In genomic region chr17:48613491-48613890, GRCm38 (mm10) we compare ENCODE assay signal across 18 mouse cellular contexts.
DNase-seq lines count a peak whose midpoint lies in the region; ATAC-seq and TF ChIP-seq lines count a peak whose summit lies in the region.
"Had no signal": no experiment of that assay in that cellular context is flagged by ENCODE, and none has a peak within 500 bp of the region (broad histone marks: within the 10 kb centered on the region; RNA-seq: fewer than 3 reads in every experiment).

No protein-coding gene starts in this region.

- H3K4me2 ChIP-seq in heart, embryonic 12.5 days: no peak overlapping the region
- no peak overlapping the region for H3K4me2 ChIP-seq in liver, postnatal 0 days (ENCODE audit: low read depth, low read length)
- no peak overlapping the region for H3K4me2 ChIP-seq in liver, embryonic 11.5 days
- H3K4me2 ChIP-seq: limb, embryonic 12.5 days; stomach, embryonic 15.5 days had no signal

- H3K36me3 ChIP-seq in heart, embryonic 10.5 days: no peaks in the 10 kb centered on the region
- H3K36me3 ChIP-seq in heart, embryonic 12.5 days: no peaks in the 10 kb centered on the region
- H3K36me3 ChIP-seq in liver, postnatal 0 days (replicated peaks; ENCODE audit: insufficient read depth, low read length): no peaks in the 10 kb centered on the region
- no peaks in the 10 kb centered on the region for H3K36me3 ChIP-seq in liver, embryonic 11.5 days (ENCODE audit: control insufficient read depth, insufficient read depth, low read length)
- H3K36me3 ChIP-seq in MEL (ENCODE audit: control insufficient read depth in 1 of 2, insufficient read depth in 2 of 2, low read length in 2 of 2): no peaks in the 10 kb centered on the region
- H3K36me3 ChIP-seq: hindbrain, embryonic 10.5 days; limb, embryonic 12.5 days; stomach, embryonic 15.5 days had no signal

- H3K9me3 ChIP-seq in heart, embryonic 10.5 days: peaks cover 5% of the 10 kb centered on the region; the same call in 1 of the 2 replicates
- H3K9me3 ChIP-seq in heart, embryonic 12.5 days (replicated peaks): peaks cover 6% of the 10 kb centered on the region
- no peaks in the 10 kb centered on the region for H3K9me3 ChIP-seq in liver, postnatal 0 days (ENCODE audit: low read length)
- H3K9me3 ChIP-seq in liver, embryonic 11.5 days (ENCODE audit: control insufficient read depth, low read length): peaks cover 4% of the 10 kb centered on the region; the same call in 1 of the 2 replicates
- no peaks in the 10 kb centered on the region for H3K9me3 ChIP-seq in MEL (replicated peaks; ENCODE audit: insufficient read depth, low read length)
- H3K9me3 ChIP-seq: stomach, embryonic 15.5 days had no signal

- no peaks in the 10 kb centered on the region for H3K79me2 ChIP-seq in MEL (ENCODE audit: control insufficient read depth, insufficient read depth, low read length, poor library complexity)

- peaks cover 2% of the 10 kb centered on the region; the same call in 1 of the 2 replicates for H3K27me3 ChIP-seq in heart, embryonic 10.5 days (ENCODE audit: insufficient read depth, poor library complexity, severe bottlenecking)
- no peaks in the 10 kb centered on the region for H3K27me3 ChIP-seq in heart, embryonic 12.5 days (replicated peaks)
- H3K27me3 ChIP-seq in liver, postnatal 0 days (ENCODE audit: insufficient read depth, low read length): no peaks in the 10 kb centered on the region
- H3K27me3 ChIP-seq in liver, embryonic 11.5 days (replicated peaks; ENCODE audit: control insufficient read depth, insufficient read depth, low read length): no peaks in the 10 kb centered on the region; the same call in 1 of the 2 replicates
- no peaks in the 10 kb centered on the region for H3K27me3 ChIP-seq in MEL (ENCODE audit: control insufficient read depth in 1 of 2, insufficient read depth in 2 of 2, low read length in 2 of 2)
- H3K27me3 ChIP-seq: limb, embryonic 12.5 days; megakaryocyte, embryonic 14.5 days; stomach, embryonic 15.5 days had no signal

- DNase-seq in heart, embryonic 10.5 days (ENCODE audit: low spot score): peak; percentile 38
- no peak for DNase-seq in liver, postnatal 0 days
- DNase-seq in liver, embryonic 11.5 days (ENCODE audit: low spot score): no peak
- no peak for DNase-seq in MEL (ENCODE audit: low read depth, low spot score)
- peak; percentile 9 for DNase-seq in induced T-regulatory cell, adult 2 months (ENCODE audit: low read depth)
- DNase-seq: adrenal gland, postnatal 14 days; cerebellum, postnatal 10 days; embryo, embryonic 11 days; gastrocnemius, postnatal 25 days; kidney, adult 11 months; right cerebral cortex, adult 18-20 months; thymus, postnatal 14 days had no signal

- no peaks in the 10 kb centered on the region for H3K4me1 ChIP-seq in heart, embryonic 10.5 days
- no peaks in the 10 kb centered on the region for H3K4me1 ChIP-seq in heart, embryonic 12.5 days (replicated peaks)
- no peaks in the 10 kb centered on the region for H3K4me1 ChIP-seq in liver, postnatal 0 days (ENCODE audit: insufficient read depth)
- no peaks in the 10 kb centered on the region for H3K4me1 ChIP-seq in liver, embryonic 11.5 days (replicated peaks; ENCODE audit: control insufficient read depth, insufficient read depth, low read length)
- H3K4me1 ChIP-seq in MEL (ENCODE audit: control insufficient read depth in 1 of 2, insufficient read depth in 2 of 2, low read length in 2 of 2): no peaks in the 10 kb centered on the region
- H3K4me1 ChIP-seq: limb, embryonic 12.5 days; megakaryocyte, embryonic 14.5 days; stomach, embryonic 15.5 days had no signal

- TF ChIP-seq RAD21 in MEL (IDR thresholded peaks at IDR 0.05; ENCODE audit: low read depth, low read length): peak; percentile 2; the same call in 1 of the 2 replicates

- TF ChIP-seq POLR2A in MEL (IDR thresholded peaks at IDR 0.05; ENCODE audit: control insufficient read depth in 1 of 2, insufficient read depth in 1 of 2, low read depth in 1 of 2, low read length in 2 of 2, poor library complexity in 1 of 2): no peak

- no peak for ATAC-seq in heart, embryonic 12.5 days (ENCODE audit: insufficient number of reproducible peaks, low FRiP score)
- no peak for ATAC-seq in liver, postnatal 0 days
- no peak for ATAC-seq in liver, embryonic 11.5 days (replicated peaks; ENCODE audit: low FRiP score)
- no peak for ATAC-seq in monocyte, adult 5-6 weeks (replicated peaks; ENCODE audit: insufficient number of reproducible peaks, low FRiP score, low TSS enrichment, poor library complexity, severe bottlenecking)

- no peak overlapping the region for H3K4me3 ChIP-seq in heart, embryonic 10.5 days
- H3K4me3 ChIP-seq in heart, embryonic 12.5 days: no peak overlapping the region
- H3K4me3 ChIP-seq in liver, postnatal 0 days (ENCODE audit: low read depth, low read length): no peak overlapping the region
- no peak overlapping the region for H3K4me3 ChIP-seq in liver, embryonic 11.5 days (ENCODE audit: low read depth, low read length)
- no peak overlapping the region for H3K4me3 ChIP-seq in MEL (ENCODE audit: control insufficient read depth in 1 of 2, insufficient read depth in 1 of 2, low read depth in 2 of 2, low read length in 2 of 2)
- H3K4me3 ChIP-seq: hindbrain, embryonic 10.5 days; limb, embryonic 12.5 days; megakaryocyte, embryonic 14.5 days; stomach, embryonic 15.5 days had no signal

- H3K27ac ChIP-seq in heart, embryonic 10.5 days: no peak overlapping the region
- H3K27ac ChIP-seq in heart, embryonic 12.5 days (ENCODE audit: poor library complexity, severe bottlenecking): no peak overlapping the region
- H3K27ac ChIP-seq in liver, postnatal 0 days (ENCODE audit: low read depth): no peak overlapping the region
- no peak overlapping the region for H3K27ac ChIP-seq in liver, embryonic 11.5 days (ENCODE audit: low read depth, low read length)
- H3K27ac ChIP-seq in MEL (ENCODE audit: control insufficient read depth, low read depth, low read length): no peak overlapping the region
- H3K27ac ChIP-seq: hindbrain, embryonic 10.5 days; limb, embryonic 12.5 days; stomach, embryonic 15.5 days had no signal

- H3K9ac ChIP-seq in heart, embryonic 12.5 days: no peak overlapping the region
- H3K9ac ChIP-seq in liver, postnatal 0 days (replicated peaks): no peak overlapping the region
- no peak overlapping the region for H3K9ac ChIP-seq in liver, embryonic 11.5 days (ENCODE audit: low read depth, low read length)
- H3K9ac ChIP-seq in MEL (ENCODE audit: control insufficient read depth, low read depth, low read length, poor library complexity, severe bottlenecking): no peak overlapping the region
- H3K9ac ChIP-seq: limb, embryonic 12.5 days; stomach, embryonic 15.5 days had no signal

- 83% methylated on average over 5 of the region's 5 CpGs for WGBS in heart, embryonic 10.5 days
- WGBS in heart, embryonic 12.5 days: 77% methylated on average over 5 of the region's 5 CpGs
- 74% methylated on average over 5 of the region's 5 CpGs for WGBS in liver, postnatal 0 days (ENCODE audit: insufficient replicate concordance)
- 79% methylated on average over 5 of the region's 5 CpGs for WGBS in liver, embryonic 11.5 days

- TF ChIP-seq CTCF in liver, postnatal 0 days (IDR thresholded peaks at IDR 0.05; ENCODE audit: low read depth): peak; percentile 32; the same call in 1 of the 2 replicates
- no peak; a peak in 1 of 6 replicates for TF ChIP-seq CTCF in MEL (IDR thresholded peaks at IDR 0.05 in 2 of 3, conservative IDR thresholded peaks at IDR 0.05 in 1 of 3; ENCODE audit: control insufficient read depth in 1 of 3, insufficient read depth in 1 of 3, low read depth in 2 of 3, low read length in 3 of 3, poor library complexity in 1 of 3, severe bottlenecking in 1 of 3)

- no peak for TF ChIP-seq EP300 in liver, postnatal 0 days (IDR thresholded peaks at IDR 0.05; ENCODE audit: low read depth)
- TF ChIP-seq EP300 in MEL (IDR thresholded peaks at IDR 0.05; ENCODE audit: low read depth in 1 of 2, low read length in 2 of 2): no peak

TF ChIP-seq in MEL, 35 proteins besides CTCF, POLR2A, EP300 and RAD21:
- TF ChIP-seq MYB (IDR thresholded peaks at IDR 0.05; ENCODE audit: low read depth, low read length): no peak

Comparison
In these comparisons a context has a peak if more than half of its experiments do, and no peak if none do; other contexts are left out.
1. DNase-seq: peak in heart, embryonic 10.5 days (single experiment) and induced T-regulatory cell, adult 2 months (single experiment); none in liver, postnatal 0 days (single experiment), liver, embryonic 11.5 days (single experiment) and MEL (single experiment).